Mouse (Mus musculus) kidney, embryonic 14.5 days (tissue): ENCODE data around the gene Akr1b10. TPM values are rescaled to one million over a fixed set of nuclear protein-coding genes. Genes with fewer than 3 reads are reported as not detected.
"Not testable (repeated sequence)": the region's sequence is repeated elsewhere in the genome, so short reads cannot be mapped to it uniquely, and the experiment has no call there.

Experiments used
- ATAC-seq: fragments of 200-750 bp; cut with Nextera tagmentation; 2 replicates; pipeline ENCODE4 v1.8.0; 2017; ENCODE audit warnings: moderate number of reproducible peaks, mild to moderate bottlenecking, moderate TSS enrichment, moderate library complexity; ENCODE audit not compliant: low FRiP score, low TSS enrichment
- H3K27ac ChIP-seq: fragments of 300-500 bp; sonication (generic); 2 replicates; pipeline ENCODE4 v1.5.1; 2014; ENCODE audit warnings: low read depth, mild to moderate bottlenecking, low read length, moderate library complexity, mixed read lengths
- H3K27me3 ChIP-seq: fragments of 300-500 bp; sonication (generic); 2 replicates; pipeline ENCODE4 v1.6.1; 2014; ENCODE audit warnings: mild to moderate bottlenecking, low read length; ENCODE audit not compliant: control insufficient read depth, insufficient read depth
- H3K36me3 ChIP-seq: fragments of 300-500 bp; sonication (generic); 2 replicates; pipeline ENCODE4 v1.6.1; 2014; ENCODE audit warnings: low read length, mixed read lengths; ENCODE audit not compliant: control insufficient read depth, insufficient read depth
- H3K4me1 ChIP-seq: fragments of 300-500 bp; sonication (generic); 2 replicates; pipeline ENCODE4 v1.6.1; 2014; ENCODE audit warnings: low read length, mixed read lengths; ENCODE audit not compliant: control insufficient read depth, insufficient read depth
- H3K4me2 ChIP-seq: fragments of 300-500 bp; sonication (generic); replicated peaks from 2 replicates; pipeline ENCODE4 v1.6.1; 2014; ENCODE audit warnings: low read depth, mild to moderate bottlenecking, low read length
- H3K4me3 ChIP-seq: fragments of 300-500 bp; sonication (generic); 2 replicates; pipeline ENCODE4 v1.5.1; 2014; ENCODE audit warnings: mild to moderate bottlenecking, low read length
- H3K9ac ChIP-seq: fragments of 300-500 bp; sonication (generic); 2 replicates; pipeline ENCODE4 v1.6.1; 2014; ENCODE audit warnings: low read depth, mild to moderate bottlenecking, low read length, moderate library complexity
- H3K9me3 ChIP-seq: fragments of 300-500 bp; sonication (generic); 2 replicates; pipeline ENCODE4 v1.6.1; 2016; ENCODE audit warnings: low read length; ENCODE audit not compliant: control insufficient read depth
- WGBS: fragments of 180-500 bp; shearing (Covaris S2); extraction: QIAGEN DNeasy Blood & Tissue Kit; methylation state at CpG from one replicate; pipeline ENCODE4 v1.1.7; 2014; 5-methylcytosine and 5-hydroxymethylcytosine counted together
- polyA plus RNA-seq: library from polyadenylated mRNA; unstranded; fragments of >200 nt; fragmentation: Nextera tagmentation; extraction: Ambion mirVana; gene quantifications from 2 replicates; pipeline ENCODE4 v1.2.1, GENCODE M21; 2014

Akr1b10 gene
- polyA plus RNA-seq, 1 experiment from 2014 or later, result 24.2 TPM

DNA sequence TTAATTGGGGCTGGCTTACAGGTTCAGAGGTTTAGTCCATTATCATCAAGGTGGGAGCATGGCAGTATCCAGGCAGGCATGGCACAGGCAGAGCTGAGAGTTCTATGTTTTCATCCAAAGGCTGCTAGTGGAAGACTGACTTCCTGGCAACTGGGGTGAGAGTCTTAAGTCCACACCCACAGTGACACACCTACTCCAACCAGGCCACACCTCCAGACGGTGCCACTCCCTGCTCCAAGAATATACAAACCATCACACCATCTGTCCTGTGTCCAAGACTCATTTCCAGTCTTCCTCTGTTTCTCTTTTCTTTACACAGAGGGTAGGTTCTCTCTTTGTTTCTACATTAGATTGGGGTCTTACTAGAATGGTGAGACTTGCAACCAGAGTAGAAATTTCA lies 29.4 kb downstream of the Akr1b10 start:
- ATAC-seq, H3K4me2 ChIP-seq, H3K9ac ChIP-seq, H3K27me3 ChIP-seq, H3K9me3 ChIP-seq, H3K4me1 ChIP-seq, H3K4me3 ChIP-seq, H3K36me3 ChIP-seq, H3K27ac ChIP-seq: not testable (repeated sequence)
- WGBS, result 42% methylated on average over 1 of the region's 1 CpGs

DNA sequence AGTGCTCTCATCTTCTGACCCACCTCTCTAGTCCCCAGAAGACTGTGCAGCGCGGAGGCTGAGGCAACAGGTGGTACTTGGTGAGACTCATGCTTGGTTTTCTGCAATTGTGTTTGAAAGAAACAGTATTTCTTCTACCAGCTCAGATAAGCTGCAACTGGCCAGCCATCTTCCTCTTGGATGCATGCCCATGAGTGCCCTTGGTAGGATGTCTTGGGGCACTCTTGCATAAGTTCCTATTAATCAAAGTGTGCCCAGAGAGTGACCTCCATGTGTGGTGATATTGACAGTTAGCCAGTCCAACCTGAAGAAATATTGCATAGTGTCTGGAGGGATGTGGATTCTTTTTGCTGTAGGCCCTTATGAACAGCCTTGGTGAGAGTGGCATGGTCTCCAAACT lies 32.5 kb downstream of the Akr1b10 start:
- ATAC-seq, result no peak
- Histone ChIP-seq H3K27me3 (no peaks in the 10 kb centered on the region), H3K4me3 (no peak overlapping the region), H3K4me1 (peaks cover 3% of the 10 kb centered on the region; the same call in 1 of the 2 replicates), H3K27ac (no peak overlapping the region), H3K36me3 (no peaks in the 10 kb centered on the region), H3K9me3 (no peaks in the 10 kb centered on the region), H3K9ac (no peak overlapping the region), H3K4me2 (no peak overlapping the region)
- WGBS, result 93% methylated on average over 2 of the region's 2 CpGs

DNA sequence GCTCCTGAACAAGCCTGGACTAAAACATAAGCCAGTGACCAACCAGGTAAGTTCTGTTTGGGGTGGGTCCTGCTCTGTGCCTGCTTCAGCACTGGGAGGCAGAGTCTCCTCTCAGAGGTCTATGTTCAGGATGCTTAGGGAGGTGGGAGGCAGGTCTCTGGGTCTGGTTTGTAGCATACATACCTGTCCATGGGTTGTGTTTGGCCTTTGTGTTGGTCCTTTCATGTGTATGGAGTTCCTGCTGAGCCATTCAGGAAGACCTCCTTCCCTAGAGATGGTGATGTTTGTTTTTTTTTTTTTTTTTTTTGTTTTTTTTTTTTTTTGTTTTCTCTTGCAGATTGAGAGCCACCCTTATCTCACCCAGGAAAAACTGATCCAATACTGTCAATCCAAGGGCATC lies 35.1 kb downstream of the Akr1b10 start:
- Histone ChIP-seq H3K9me3 (no peaks in the 10 kb centered on the region), H3K4me2 (no peak overlapping the region), H3K9ac (no peak overlapping the region), H3K36me3 (no peaks in the 10 kb centered on the region), H3K4me3 (no peak overlapping the region), H3K4me1 (no peaks in the 10 kb centered on the region), H3K27me3 (no peaks in the 10 kb centered on the region), H3K27ac (no peak overlapping the region)
- ATAC-seq, result no peak

- no peaks in the 10 kb centered on the region for H3K36me3 ChIP-seq
- no peaks in the 10 kb centered on the region for H3K9me3 ChIP-seq
- no peak overlapping the region for H3K27ac ChIP-seq
- no peak overlapping the region for H3K4me2 ChIP-seq
- no peak for ATAC-seq
- WGBS, result 56% methylated on average over 2 of the region's 2 CpGs
- H3K4me3 ChIP-seq, result no peak overlapping the region
- H3K27me3 ChIP-seq, result no peaks in the 10 kb centered on the region
- H3K4me1 ChIP-seq, result no peaks in the 10 kb centered on the region
- H3K9ac ChIP-seq, result no peak overlapping the region
Observed at GRCm38 (mm10) chr6:34439006-34439405, 55.0 kb downstream of the Akr1b10 start.

GRCm38 (mm10) chr6:34441556-34442257 lies 57.7 kb downstream of the Akr1b10 start:
- ATAC-seq, result no peak
- Histone ChIP-seq H3K9ac (no peak overlapping the region), H3K27me3 (no peaks in the 10 kb centered on the region), H3K4me3 (no peak overlapping the region), H3K9me3 (no peaks in the 10 kb centered on the region), H3K4me1 (no peaks in the 10 kb centered on the region), H3K36me3 (no peaks in the 10 kb centered on the region), H3K4me2 (no peak overlapping the region), H3K27ac (no peak overlapping the region)
- 64% methylated on average over 9 of the region's 9 CpGs for WGBS

GRCm38 (mm10) chr6:34443791-34444190 lies 59.8 kb downstream of the Akr1b10 start:
- no peaks in the 10 kb centered on the region for H3K4me1 ChIP-seq
- no peaks in the 10 kb centered on the region for H3K27me3 ChIP-seq
- H3K27ac ChIP-seq, result no peak overlapping the region
- no peaks in the 10 kb centered on the region for H3K9me3 ChIP-seq
- H3K36me3 ChIP-seq, result no peaks in the 10 kb centered on the region
- H3K9ac ChIP-seq, result no peak overlapping the region
- ATAC-seq, result no peak
- 77% methylated on average over 2 of the region's 2 CpGs for WGBS
- no peak overlapping the region for H3K4me2 ChIP-seq
- no peak overlapping the region for H3K4me3 ChIP-seq

Other genes starting within 250 kb of the Akr1b10 start
- gene Slc35b4, start 207.1 kb upstream of the Akr1b10 start, polyA plus RNA-seq, result 28.4 and 64.8 TPM in 2 replicates
- gene Akr1b3, start 66.7 kb upstream of the Akr1b10 start, polyA plus RNA-seq, result 186 and 207 TPM in 2 replicates
- 14.9 and 15.6 TPM in 2 replicates for gene Akr1b8, start 30.1 kb upstream of the Akr1b10 start, polyA plus RNA-seq
- gene Akr1b7, start 28.1 kb downstream of the Akr1b10 start, polyA plus RNA-seq, result 32.1 and 33.8 TPM in 2 replicates
- gene Bpgm, start 92.0 kb downstream of the Akr1b10 start, polyA plus RNA-seq, result 32.3 and 42.3 TPM in 2 replicates
- gene Cald1, start 214.3 kb downstream of the Akr1b10 start, polyA plus RNA-seq, result 165 and 193 TPM in 2 replicates